Mouse (Mus musculus) splenic B cell, adult 2 months (primary cell): ENCODE results near the gene Uvssa.

Experiments used
- DNase-seq: peaks from one replicate; pipeline ENCODE4 v3.0.0-alpha.2; 2011; ENCODE audit warnings: low read depth, low spot score
- H3K27me3 ChIP-seq: 2 replicates; pipeline ENCODE4 v1.6.1; 2012; ENCODE audit warnings: mild to moderate bottlenecking, low read length, moderate library complexity, mixed read lengths; ENCODE audit not compliant: control insufficient read depth, poor library complexity, insufficient read depth, severe bottlenecking
- H3K36me3 ChIP-seq: 2 replicates; pipeline ENCODE4 v1.6.1; 2012; ENCODE audit warnings: mild to moderate bottlenecking, low read length, moderate library complexity, mixed read lengths; ENCODE audit not compliant: control insufficient read depth, poor library complexity, insufficient read depth, severe bottlenecking

Gene Uvssa

DNA sequence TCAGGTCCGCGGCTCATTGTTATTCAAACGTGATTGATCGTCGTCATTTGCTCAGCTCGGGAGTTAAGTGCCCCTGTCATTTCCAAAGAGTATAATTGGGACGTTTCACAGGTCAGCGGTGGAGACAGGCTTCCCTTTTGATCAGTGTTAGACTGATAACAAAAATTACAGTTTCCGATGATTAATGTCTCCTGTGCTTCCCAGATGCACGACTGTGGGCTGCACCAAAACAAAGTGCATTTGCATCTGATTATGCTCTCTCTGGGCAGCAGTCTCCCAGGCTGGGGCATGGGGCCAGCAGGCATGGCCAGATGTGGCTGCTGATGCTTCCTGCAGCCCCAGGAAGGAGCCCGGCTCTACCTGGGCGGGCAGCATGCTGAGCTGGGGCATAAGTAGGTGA, 22.5 kb downstream of the Uvssa start:
- DNase-seq = no peak
- H3K27me3 ChIP-seq = no peaks in the 10 kb centered on the region

DNA sequence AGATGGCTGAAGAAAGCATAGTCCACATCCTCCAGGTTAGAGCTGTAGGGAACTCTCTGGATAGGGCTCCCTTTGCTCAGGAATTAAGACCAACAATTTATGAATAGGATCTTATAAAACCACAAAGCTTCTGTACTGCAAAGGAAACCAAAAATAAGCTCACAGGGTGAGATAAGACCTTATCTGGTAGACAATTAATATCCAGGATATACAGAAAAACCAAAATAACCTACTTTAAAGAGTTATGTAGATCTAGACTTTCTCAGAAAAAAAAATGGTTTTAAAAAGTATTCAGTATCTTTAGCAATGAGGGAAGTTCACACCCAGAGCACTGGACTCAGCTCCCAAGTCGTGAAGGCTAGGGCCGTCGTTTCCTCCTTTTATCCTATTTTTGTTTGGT, 42.0 kb downstream of the Uvssa start:
- H3K27me3 ChIP-seq = no peaks in the 10 kb centered on the region
- no peaks in the 10 kb centered on the region for H3K36me3 ChIP-seq
- no peak for DNase-seq

More for the DNA sequence above, 22.5 kb downstream of the Uvssa start:
- peaks cover 3% of the 10 kb centered on the region; the same call in 1 of the 2 replicates for H3K36me3 ChIP-seq

- DNase-seq = no peak
- Histone ChIP-seq H3K27me3 (no peaks in the 10 kb centered on the region; the same call in 1 of the 2 replicates), H3K36me3 (no peaks in the 10 kb centered on the region)
Measured at GRCm38 (mm10) chr5:33427461-33427860, 49.1 kb downstream of the Uvssa start.

- no peaks in the 10 kb centered on the region for H3K36me3 ChIP-seq
- DNase-seq = no peak
- H3K27me3 ChIP-seq = no peaks in the 10 kb centered on the region; the same call in 1 of the 2 replicates
Measured at GRCm38 (mm10) chr5:33430106-33430505, 51.8 kb downstream of the Uvssa start.

GRCm38 (mm10) chr5:33430511-33431172, 52.3 kb downstream of the Uvssa start:
- Histone ChIP-seq H3K27me3 (no peaks in the 10 kb centered on the region; the same call in 1 of the 2 replicates), H3K36me3 (no peaks in the 10 kb centered on the region)
- DNase-seq = no peak

DNA sequence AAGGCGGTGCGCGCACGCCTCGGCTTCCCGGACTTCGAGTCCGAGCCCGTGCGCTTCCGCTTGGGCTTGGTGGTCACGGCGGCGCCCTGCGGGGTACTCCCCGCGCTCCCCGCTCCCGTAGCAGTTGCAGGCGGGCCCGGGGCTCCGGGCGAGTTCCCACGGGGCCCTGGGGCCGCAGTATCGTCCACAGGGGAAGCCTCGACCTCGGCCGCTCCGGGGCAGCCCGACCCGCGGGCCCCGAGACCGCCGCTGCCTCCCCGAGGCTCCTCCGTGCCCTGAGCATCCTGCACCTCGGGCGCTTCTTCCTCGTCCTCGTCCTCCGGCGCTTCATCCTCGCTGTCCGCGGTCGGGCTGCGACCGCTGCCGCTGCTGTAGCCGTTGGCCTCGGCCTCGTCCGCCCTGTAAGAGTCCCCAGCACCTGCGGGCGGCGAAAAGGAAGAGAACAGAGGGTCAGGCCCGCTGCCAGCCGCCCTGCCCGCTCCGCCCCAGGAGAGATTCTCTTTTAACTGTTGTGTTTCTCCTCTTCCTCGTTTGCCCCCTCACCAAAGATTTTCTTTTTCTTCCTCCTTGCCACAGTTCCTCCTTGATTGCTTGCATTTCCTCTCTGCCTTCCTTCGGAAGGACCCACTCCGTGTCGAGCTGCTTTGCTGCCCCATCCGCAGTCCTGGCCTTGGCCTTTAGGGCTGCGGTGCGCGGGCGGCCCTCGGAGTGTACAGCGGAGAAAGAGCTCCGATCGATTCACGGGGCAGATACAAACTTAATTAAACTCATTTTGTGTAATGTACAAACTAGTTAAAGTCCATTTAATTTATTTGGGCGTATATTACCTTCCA, 53.0 kb downstream of the Uvssa start:
- DNase-seq = no peak
- no peaks in the 10 kb centered on the region for H3K36me3 ChIP-seq
- no peaks in the 10 kb centered on the region; the same call in 1 of the 2 replicates for H3K27me3 ChIP-seq

DNA sequence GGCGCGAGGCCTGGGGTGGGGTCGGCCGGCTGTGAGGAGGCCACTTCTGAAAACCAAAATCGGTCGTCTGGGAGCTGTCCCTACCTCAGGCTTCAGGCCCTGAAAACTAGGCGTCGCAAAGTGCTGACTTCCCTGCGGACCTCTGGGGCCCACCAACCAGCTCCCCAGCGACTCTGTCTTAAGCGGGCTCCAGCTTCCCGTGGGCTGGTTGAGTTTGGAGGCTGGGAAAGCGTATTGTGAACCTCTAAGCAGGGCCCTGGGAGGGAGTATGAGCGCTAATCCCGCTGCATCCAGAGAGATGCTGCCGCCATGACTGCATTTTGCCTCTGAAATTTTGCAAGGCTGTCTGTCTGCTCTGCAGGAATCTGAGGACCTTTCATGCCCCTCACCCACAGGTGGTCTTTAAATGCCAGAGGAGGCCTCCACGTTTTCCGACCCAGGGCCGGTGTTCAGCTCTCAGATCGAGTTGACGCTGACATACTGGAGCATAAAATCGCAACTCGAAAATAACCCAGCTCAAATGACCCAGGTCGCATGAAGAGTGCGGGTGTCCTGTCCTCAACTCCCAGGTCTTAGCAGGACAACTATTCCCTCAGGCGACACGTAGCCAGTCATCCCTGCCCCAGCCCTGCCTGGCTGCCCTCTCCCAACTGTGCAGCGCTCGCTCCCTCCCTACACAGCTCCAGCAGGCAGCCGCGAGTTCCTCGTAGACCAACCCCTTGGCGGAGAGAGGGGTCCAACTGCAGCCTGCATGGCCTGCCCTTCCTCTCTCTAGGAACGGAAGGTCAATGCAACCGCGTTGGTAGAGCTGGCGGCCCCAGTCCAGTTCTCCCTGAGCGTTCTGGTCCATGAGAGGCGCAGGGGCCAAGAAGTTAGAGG, 53.9 kb downstream of the Uvssa start:
- H3K36me3 ChIP-seq = no peaks in the 10 kb centered on the region
- no peaks in the 10 kb centered on the region; the same call in 1 of the 2 replicates for H3K27me3 ChIP-seq
- no peak for DNase-seq

DNA sequence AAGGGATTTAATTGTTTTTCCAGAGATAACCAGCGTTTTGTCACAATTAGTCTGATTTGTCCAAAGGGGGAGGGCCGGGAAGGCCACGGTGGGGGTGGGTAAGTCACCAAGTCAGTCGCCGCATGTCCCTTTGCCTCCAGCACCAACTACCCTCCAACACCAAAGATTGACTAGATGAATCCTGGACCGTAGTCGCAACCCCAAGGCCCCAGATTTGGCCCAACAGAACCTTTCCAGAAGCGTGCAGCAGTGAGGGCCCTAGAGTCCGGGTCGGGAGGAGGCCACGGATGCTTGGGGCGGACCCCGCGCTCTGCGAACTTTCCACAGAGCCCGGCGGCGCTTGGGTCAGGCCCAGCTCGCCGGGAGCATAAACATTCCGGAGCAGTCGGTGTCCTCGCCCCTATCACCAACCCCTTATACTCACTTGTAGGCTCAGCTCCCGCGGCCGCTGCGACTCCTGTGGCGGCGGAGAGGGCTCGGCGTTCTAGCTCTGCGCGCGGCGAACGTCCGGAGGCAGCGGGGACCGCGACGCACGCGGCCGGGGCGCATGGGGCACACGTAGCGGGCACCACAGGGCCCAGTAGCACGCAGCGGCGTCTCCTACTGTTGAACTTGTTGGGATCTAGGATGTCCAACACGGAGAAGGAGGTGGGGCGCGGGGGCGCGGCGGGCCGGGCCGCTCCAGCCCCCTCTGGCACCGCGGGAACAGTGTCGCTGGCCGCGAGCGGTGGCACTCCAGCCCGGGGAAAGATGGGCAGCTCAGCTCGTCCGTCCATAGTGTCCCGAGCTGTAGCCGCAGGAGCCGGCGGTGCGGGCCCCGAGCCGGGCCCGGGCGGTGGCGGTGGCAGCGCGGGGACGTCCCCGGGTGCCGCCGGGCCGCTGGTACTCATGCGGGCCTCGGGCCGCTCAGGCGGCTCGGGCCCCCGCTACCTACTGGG, 55.1 kb downstream of the Uvssa start, which contains the start of gene Nkx1-1:
Gene Nkx1-1 (minus strand): TSS at position 776 of the 938 bp plus-strand sequence.
- no peaks in the 10 kb centered on the region for H3K36me3 ChIP-seq
- no peaks in the 10 kb centered on the region; the same call in 1 of the 2 replicates for H3K27me3 ChIP-seq
- DNase-seq = no peak

DNA sequence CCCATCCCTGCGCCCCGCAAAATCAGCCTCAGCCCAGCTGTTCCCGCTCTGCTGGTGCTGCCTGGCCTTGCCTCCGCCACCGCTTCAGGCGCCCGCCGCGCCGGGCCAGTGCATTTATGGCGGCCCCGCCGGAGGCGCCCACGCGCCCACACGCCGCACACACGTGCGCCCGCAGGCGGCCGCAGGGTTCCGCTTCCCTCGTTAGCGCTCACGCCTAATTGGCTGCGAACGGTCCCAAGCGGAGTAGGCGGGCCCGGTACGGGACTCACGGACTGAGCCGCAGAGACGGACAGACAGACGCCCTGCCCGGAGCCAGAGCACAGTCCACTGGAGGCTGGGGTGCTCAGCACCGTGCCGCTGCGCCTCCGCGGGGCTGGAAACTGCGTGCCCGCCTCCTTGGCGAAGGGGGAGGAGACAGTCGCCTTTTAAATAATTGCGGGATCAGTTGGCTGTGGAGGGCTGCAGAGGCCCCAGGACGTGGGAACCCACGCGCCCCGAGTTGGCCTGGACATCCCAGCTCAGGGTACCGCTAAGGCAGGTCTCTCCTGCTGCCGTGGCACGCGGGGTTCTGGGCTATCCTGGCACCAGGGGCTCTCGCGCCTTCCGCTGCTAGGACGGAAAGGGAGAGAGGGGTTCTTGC, 55.9 kb downstream of the Uvssa start:
- Histone ChIP-seq H3K36me3 (no peaks in the 10 kb centered on the region), H3K27me3 (no peaks in the 10 kb centered on the region; the same call in 1 of the 2 replicates)
- DNase-seq = peak; percentile 19

DNA sequence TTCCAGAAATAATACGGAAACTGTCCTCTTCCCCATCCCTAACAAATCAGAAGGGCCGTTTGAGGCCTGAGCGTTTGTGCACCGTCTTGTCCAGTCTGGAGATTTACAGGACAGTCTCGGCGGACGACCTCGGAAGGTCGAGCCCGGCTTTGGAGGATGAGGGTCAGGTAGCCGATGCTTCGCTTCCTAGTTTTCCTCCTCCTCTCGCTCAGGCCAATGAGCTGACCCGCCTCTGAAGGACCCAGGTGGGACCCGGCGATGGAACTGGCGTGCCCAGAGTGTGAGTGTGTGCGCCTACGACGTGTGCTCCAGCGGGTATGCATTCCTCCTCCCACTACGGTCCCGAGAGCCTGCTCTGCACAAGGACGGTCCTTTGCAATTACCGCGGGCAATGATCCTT, 56.8 kb downstream of the Uvssa start:
- Histone ChIP-seq H3K36me3 (no peaks in the 10 kb centered on the region), H3K27me3 (no peaks in the 10 kb centered on the region; the same call in 1 of the 2 replicates)
- DNase-seq = no peak

DNA sequence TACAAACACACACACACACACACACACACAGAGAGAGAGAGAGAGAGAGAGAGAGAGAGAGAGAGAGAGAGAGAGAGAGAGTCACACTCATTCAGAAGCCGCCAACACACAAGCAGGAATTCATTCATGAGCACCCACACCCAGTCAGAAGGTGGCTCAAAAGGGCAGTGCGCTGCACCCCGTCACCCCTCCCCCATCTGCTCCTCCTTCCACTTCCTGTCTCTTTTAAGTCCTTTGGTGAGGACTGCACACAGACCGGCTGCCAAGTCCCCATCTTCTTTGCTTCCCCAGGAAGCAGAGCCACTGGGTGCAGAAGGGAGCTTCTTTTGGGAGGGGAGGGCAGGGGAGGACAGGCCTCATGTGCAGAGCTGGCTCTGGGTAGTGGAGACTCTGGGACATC, 57.6 kb downstream of the Uvssa start:
- H3K36me3 ChIP-seq = no peaks in the 10 kb centered on the region
- no peak for DNase-seq
- no peaks in the 10 kb centered on the region; the same call in 1 of the 2 replicates for H3K27me3 ChIP-seq

DNA sequence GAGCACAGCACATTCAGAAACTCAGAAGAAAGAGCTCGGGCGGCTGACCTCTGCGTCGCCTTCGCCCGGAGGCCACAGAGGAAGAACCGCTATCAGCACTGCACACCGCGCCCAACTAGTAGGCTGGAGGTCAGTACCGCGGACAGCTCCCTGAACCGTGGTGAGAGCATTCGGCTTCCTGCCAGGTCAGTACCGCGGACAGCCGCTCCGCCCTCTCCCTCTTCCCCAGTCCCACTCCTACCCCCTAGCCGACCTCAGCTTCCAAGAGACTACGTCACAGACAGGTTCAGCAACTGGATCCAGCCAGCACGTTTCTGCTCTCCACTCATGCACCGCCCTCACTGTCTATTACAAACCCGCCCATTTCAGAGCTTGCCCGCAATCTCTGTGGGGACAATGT, 59.9 kb downstream of the Uvssa start:
- Histone ChIP-seq H3K27me3 (no peaks in the 10 kb centered on the region), H3K36me3 (no peaks in the 10 kb centered on the region)
- peak; percentile 77 for DNase-seq

DNA sequence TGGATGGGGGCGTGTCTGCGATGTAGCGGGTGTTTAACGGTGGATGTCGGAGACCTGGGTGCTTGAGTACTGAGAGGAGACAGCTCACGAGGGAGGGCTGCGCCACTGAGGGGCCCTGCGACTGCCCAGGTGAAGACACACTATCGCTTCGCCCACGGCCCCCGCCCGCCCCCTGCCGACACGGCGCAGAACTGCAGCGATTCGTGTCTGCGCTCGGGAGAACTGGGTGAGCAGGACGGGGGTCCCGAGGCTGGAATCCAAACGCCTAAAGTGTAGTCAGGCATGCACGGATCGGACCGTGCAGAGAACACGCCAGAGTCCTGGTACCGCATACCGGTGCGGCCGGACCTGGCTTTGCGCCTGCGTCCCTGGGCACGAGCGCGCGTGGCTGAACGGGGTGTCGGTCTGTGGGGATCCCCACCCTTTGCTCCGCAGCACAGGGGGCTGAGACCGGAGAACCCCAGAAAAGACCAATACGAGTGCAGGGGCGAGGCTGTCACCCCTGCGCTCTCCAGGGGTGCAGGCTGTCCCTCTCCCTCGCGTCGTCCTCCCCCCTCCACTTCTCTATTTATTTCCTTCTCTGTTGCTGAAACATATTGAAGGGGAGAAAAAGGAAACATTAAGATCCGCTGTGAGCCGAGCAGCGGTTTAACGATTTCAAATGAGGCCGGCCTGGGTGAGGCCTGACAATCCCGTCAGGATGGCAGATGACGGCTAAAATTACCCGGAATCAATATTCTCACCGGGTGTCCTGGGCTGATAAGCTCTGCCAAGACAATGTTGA, 64.8 kb downstream of the Uvssa start:
- Histone ChIP-seq H3K27me3 (no peaks in the 10 kb centered on the region), H3K36me3 (no peaks in the 10 kb centered on the region)
- DNase-seq = peak; percentile 66
